Mouse (Mus musculus): ENCODE measurements at regions not wholly inside any gene's neighbourhood (a gene's known extent, or its start where the extent isn't known, plus 50 kb on each side); places are given as distances from the start of the nearest gene placed in this dataset.
A peak's percentile ranks its signal among the peaks of the same experiment; 100 is the strongest.

DNA sequence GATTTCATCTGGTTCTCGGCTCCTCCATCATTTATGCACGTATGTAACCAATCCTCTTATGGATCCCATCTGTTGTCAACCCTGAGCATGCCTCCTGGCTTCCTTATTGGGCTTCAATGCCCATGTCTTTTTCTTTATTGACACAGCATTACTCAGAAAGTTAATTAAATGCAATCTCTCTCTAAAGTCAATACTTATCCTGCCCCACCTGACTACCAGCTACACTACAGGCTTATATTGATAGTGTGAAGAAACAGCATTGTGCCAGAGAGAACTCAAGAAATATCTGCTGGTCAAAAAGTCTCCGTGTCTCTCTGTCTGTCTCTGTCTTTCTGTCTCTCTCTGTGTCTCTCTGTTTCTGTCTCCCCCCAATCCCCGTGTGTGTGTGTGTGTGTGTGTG is 194.7 kb upstream of the Rfx3 start:
- no peak for DNase-seq (ENCODE audit: low spot score in 2 of 2)

DNA sequence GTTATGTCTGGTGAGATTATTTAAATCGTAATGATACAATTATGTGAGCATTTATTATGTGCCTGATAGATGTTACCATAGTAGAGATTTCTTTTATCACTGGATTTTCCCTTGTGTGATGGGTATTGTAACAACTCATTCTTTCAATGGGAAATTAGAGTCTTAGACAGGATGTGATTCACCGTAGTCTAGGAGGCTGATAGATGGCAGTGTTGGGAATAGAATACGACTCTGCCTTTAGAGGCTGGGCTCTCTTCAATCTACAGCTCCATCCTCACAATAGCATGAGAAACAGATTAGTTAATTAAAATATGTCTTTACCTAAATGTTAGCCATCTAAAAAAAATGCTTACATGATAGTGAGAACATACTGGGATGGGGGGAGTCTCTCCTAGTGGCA is 192.8 kb upstream of the Rfx3 start:
- peak in 1 of 2 experiments; percentile 9 for DNase-seq (ENCODE audit: low spot score in 2 of 2)

DNA sequence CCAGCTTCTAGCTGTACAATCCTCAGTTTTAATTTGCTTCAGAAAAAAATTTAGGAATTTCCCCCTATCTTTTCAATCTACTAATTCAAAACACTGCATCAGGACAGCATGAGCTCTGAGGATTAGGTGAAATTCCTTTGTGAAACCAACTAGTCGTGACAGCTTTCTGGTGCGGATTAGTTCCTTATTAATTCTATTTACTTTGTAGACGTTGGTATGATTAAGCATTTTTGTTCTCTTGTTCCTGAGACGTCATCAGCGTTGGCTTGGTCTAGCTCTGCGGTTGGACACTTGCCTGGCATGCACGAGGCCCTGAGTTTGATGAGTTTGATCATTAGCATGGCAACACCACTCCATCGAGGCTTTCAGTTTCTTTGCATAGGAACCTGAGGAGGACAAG is 188.4 kb upstream of the Rfx3 start:
- peak in 1 of 2 experiments; percentile 22 for DNase-seq (ENCODE audit: low spot score in 2 of 2)

DNA sequence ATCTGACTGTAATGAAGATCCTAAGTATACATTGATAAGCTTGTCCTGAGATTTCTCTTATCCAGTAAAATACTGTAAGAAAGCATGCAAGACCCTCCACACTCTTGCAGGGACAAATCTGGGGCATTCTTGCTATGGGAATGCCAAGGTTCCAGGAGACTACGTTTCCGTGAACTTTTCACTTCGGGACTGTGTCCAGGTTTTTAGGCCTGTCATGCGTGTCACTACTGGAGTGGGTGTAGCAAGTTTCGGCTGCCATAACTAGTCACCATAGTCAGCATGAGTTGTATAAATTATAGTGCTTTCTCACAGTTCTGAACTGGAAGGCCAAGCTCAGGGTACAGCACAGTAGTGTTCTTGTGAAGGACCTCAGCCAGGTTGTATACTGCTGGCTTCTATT is 185.9 kb upstream of the Rfx3 start:
- no peak for DNase-seq (ENCODE audit: low spot score in 2 of 2)

DNA sequence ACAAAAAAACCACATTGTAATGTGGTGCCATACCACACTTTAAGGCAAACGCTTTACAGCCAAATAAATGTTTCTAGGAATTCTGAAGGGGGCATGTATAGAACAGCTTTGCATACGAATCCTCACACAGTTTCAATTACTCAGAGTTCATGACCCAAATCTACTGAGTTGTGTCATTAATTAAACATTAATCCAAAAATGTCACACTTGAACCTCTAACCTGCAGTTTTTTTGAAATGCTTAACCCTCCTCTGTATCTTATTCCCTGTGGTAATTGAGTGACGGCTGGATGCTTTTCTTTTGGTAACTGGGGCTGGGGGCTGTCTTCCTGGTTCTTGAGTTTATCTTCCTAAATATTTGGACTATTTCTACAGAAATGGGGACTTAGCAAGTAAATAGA is 181.3 kb upstream of the Rfx3 start:
- no peak for DNase-seq (ENCODE audit: low spot score in 2 of 2)

DNA sequence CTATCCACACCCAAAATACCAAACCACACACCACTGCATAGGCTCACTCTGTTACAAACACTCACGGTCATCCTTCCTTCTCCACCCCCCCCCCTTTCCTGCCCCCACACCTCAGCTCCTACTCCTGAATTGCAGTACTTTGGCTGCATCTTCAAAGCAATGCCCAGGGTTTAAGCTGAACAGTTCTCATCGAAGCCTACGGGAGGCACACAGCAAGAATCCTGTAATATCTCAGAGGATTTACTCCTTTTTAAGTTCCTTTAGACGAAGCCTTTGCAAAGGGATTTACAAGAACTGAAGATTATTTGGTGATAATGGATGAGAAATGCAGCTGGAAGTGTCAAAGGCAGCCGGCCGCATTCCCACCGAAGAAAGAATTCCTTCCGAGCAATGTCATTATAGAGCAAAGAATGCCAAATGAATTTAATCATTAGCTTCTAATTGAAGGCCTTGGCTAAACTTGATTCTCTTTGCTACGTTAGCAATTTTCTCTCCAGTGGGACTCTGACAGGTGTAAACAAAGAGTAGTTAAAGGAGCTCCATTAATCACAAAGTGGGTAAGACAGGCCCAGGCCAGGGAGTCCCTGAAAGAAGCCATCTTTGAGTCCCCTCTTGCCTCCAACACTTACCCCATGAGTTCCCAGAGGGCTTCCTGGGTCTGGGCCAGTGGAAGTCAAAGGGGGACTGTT is 180.6 kb upstream of the Rfx3 start:
- DNase-seq (ENCODE audit: low spot score in 2 of 2): no peak

DNA sequence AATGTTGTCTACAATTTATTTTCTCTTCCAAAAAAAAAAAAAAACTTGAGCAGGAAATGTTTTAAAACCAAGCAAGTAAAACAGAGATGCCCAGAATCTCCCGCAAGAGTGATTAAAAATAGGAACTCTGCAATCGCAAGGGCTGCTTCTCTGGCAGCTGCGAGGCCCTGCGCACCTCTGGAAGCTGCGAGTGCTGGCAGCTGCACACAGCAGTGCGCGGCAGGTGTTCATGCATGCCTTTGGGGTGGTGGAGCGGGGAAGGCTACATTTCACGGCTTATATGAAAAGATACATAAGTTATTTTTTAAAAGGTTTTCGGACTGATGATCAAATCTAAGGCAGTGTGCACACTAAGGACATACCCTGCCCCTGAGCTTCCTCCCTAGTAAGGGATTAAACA is 179.3 kb upstream of the Rfx3 start:
- no peak for DNase-seq (ENCODE audit: low spot score in 2 of 2)

DNA sequence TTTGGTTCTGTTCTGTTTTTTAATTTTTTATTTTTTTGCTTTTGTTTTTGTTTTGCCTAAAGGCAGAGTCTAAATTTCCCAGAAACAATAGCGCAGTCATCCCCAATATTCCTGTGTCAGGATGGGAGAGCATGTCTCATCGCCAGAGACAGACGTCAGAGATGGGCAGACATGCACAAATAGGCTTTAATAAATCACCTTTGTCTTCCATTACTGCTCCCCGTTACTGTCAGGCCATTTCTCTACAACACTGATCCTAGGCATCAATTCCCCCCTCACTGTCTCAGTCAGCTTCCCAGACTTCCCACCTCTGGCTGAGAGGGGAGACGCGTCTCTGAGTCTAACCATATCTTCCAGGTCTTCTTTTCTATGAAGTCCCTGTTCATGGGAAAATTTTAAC is 177.4 kb upstream of the Rfx3 start:
- DNase-seq (ENCODE audit: low spot score in 2 of 2): no peak

DNA sequence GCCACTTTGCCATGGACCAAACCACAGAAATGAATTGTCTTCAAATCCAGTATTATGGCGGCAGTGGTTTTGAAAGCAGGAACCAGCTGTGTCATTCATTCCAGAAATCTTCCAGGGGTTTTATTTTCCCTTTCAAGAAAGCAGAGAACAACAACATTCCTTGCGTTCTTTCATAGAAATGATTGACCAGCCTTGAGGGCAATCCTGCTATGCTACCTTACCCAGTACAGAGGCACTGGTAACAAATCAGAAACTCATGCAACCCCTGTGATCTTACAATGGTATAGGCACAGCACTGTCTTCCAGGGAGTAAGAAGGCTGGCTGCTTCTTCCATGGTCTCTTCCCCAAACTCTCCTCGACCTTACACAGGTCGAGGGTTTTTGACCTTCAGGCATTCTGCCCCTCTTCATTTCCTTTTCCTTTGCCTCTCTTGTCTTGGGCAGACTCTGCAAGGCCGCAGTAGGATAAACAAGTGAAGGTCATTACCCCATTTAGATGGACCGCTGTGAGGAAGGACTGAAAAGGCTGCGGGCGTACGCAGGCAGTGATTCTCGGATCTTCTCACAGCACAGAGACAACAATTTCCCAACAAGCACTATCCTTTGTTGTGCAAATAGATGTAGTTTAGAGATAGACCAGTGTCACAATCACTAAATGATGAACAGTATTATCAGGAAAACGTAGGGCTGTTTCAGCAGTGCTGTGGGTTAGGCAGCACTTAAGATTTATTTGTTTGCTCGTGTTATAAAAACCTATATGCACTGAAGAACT is 171.6 kb upstream of the Rfx3 start:
- DNase-seq (ENCODE audit: low spot score in 2 of 2): no peak

DNA sequence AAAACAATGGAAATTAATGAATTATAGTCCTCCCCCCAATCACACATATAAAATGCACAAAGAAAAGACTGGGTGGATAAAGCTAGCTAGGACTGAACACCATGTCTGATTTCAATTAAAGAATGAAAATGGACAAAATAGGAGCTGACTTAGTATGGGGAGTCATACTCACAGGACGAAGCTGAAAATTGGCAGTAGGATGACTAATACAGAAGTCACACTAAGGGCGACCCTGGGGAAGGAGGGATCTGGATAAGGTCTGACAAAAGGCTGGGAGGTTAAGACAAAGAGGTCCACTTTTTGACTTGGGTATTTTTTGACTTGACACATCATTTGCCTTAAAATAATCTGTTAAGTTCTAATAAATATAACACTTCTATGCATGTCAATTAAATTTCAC is 170.2 kb upstream of the Rfx3 start:
- DNase-seq (ENCODE audit: low spot score in 2 of 2): no peak

DNA sequence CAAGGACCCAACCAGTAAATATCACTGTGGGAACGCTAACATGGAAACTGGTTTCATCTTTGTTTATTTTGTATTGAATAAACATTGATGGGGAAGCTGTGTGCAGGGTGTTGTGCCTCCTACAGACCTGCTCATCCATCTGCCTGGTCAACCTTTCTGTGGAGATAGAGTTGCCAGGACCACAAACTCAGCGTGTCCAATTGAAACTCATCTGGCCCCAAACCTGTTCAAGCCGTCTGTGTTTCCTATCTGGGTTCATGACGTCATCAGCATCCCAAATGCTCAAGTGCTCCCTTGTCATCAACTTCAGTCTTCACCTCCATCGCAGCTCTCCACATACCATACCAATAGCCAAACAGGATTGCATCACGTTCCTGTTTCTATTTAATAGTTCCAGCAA is 167.1 kb upstream of the Rfx3 start:
- DNase-seq (ENCODE audit: low spot score in 2 of 2): peak; percentile 55 to 80

DNA sequence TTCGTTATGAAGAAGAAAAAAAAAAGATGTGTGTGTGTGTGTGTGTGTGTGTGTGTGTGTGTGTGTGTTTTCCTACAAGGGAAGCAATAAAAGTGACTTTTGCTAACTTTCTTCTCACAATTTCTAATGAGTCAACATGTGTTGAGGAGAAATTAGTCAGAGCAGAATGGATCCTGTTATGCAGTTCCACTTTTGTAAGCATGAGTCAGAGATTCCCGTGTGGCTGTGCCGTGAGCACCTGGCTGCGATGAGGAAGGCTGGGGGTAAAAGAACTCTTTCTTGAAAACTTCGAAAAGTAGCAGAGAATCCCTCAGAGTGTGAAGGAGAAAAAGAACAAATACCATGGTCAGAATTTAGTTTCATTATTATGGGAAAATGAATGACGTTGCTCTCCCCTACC is 165.9 kb upstream of the Rfx3 start:
- no peak for DNase-seq (ENCODE audit: low spot score in 2 of 2)

DNA sequence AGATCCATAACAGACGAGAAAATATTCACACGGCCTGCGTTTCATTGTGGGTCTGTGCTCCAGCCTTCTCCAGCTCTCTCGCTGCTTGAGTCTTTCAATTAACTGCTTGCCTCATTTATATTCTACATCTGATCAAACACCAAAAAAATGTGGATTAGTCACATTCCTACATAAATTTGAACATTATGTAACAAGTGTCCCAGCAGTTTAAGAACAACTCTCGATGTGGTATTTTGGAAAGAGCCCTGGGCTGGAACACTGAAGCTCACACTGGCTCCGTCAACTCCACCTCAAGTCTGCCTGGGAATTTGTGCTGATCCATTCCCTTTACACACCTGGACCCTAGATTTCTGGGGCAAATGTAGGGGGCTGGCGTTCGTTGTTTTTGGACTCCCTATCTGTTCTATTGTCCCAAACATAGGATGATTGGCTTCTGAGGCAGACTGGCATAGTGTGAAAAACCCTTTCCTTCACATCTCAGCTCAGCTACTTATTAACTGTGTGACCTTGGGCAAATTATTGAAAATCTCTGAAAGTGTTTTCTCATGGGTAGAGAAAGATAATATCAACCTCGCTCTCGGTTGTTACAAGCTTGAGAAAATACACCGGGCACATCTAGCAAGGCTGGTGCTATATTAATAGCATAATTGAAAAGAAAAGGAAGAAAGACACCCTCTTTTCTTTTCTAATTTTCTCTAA is 161.0 kb upstream of the Rfx3 start:
- DNase-seq (ENCODE audit: low spot score in 2 of 2): peak in 1 of 2 experiments; percentile 32

DNA sequence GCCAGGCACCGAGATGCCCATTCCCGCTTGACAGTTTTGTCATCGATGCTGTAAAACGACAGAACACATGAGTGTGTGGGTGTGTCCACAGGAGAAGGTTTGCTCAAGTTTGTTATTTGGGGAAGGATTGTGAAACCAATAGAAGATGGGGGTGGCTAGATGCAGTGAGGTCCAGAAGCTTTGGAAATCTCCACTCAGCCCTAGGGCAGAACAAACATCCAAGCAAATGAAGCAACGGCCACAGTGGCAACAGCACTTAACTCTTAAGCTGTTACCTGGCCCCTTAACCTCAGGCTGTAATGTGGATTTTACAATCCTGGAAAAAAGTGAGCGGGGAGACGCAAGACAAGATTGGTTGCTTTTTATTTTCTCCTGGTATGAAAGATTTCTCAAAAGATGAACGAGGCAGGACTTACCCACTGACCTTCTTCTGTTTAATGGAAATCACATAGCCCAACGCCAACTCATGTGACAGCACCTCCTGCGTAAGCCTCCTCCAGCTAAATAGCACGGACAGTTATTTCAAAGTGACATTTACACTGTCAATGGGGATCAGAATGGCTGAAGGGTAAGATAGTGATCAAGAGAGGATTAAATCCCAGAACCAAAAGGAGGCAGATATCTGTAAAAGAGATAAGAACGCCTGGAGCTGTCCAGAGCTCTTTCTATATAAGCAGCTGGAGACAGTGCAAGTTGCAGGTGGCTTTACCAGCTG is 156.6 kb upstream of the Rfx3 start:
- no peak for DNase-seq (ENCODE audit: low spot score in 2 of 2)

DNA sequence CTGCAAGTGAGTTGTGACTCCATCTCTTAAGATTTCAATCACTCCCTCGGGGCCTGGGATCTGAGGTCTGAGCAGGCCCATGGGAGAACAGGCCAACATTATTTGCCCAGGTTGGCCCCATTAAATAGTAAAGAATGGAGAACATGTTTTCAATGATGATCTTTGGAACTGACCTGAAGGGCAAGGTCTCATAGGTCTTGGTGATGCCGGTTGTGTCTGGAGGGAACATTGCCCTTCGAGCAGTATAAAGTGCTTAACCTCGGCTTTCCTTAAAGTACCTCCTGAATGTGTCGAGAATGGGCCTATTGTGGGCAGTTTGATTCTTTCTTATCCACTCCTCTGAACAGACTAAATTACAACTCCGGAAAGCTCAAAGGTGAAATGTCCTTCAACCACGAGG is 155.7 kb upstream of the Rfx3 start:
- DNase-seq (ENCODE audit: low spot score in 2 of 2): no peak

DNA sequence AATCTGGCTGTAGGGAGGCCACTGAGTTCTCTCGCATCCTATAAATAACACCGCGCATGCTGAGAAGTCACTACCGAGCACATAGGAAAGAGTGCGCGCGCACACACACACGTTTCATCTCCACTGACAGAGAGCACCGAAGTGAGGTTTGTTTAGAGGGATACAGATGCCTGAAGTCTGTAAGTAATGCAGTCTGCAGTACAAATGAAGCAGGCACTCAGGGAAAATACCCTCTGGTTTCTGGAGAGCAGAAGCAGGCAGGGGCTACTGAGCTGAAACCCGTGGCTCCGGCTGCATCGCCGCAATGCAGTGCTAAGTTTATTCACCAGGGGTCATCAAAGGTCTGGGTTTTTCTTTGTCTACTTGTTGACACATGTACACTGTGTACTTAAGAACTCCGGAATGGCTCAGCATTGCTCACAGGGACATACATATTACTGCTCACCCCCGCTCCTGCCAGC is 155.0 kb upstream of the Rfx3 start:
- peak; percentile 70 to 81 for DNase-seq (ENCODE audit: low spot score in 2 of 2)

DNA sequence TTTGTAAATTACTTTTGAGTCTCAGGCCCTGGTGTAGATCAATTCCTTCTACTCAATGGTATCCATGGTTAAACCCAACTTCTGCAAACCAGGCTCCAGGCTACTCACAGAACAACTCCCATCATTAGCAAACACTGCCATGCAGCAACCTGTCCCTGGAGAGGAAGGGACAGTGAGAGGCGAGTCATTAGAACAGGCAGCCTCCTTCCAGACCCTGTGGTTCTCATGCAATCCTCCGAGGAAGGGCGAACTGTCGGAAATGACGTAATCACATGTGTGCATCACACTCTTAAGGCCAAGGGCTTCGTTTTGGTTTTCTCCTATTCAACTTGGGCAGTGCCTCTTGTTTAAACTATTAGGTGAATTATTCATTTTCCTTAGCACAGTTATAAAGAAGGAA is 152.2 kb upstream of the Rfx3 start:
- DNase-seq (ENCODE audit: low spot score in 2 of 2): no peak

DNA sequence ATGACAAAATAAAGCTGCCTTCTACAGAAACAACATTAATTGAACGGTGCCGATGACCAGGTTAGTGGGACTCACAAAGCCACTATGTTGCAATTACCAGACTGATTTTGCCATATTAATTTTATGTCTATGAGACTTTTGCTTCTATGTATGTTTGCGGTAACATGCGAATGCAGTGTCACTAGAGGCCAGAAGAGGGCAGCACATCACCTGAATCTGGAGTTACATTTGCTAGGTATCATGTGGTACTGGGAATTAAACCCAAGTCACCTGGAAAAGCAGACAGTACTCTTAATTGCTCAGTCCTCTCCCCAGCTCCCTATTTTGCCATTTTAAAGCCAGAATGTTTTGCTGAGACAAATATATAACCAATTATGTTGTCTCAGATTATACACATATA is 149.6 kb upstream of the Rfx3 start:
- DNase-seq (ENCODE audit: low spot score in 2 of 2): no peak

DNA sequence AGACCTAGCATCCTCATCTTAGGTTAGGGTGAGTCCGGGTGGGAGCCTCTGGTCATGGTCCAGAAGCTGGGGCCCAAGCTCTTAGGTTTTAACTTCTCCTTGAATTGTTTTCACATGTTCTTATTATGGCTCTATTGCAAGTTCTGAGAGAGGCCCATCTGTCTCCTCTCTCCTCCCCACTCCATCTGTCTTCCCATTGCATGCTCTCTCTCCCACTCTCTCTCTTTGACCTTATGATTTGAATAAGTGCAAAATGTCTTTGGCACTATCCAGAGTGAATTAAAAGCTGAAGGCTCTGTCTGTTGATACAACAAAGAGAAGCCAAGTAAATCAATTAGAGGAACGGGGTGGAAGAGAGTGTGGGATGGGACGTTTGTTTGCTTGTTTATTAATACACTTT is 146.2 kb upstream of the Rfx3 start:
- DNase-seq (ENCODE audit: low spot score in 2 of 2): peak in 1 of 2 experiments; percentile 74

DNA sequence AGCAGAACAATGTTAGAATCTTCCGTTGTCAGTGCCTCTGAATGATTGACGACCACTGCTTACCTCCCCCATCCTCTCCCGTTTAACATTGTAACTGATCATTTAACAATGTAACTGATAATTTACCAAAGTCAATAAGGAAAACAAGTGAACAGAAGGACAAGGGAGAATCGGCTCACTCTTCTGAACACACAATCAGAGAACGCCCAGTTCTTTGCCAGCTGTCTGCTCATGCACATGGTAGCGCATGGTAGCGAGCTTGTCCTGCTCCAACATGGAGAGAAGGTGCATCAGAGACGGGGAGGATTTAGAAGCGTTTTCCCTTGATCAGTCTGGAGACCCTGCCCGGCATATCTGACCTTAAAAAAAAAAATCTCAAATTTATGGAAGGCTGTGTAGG is 126.6 kb upstream of the Rfx3 start:
- peak; percentile 29 to 81 for DNase-seq (ENCODE audit: low spot score in 2 of 2)

DNA sequence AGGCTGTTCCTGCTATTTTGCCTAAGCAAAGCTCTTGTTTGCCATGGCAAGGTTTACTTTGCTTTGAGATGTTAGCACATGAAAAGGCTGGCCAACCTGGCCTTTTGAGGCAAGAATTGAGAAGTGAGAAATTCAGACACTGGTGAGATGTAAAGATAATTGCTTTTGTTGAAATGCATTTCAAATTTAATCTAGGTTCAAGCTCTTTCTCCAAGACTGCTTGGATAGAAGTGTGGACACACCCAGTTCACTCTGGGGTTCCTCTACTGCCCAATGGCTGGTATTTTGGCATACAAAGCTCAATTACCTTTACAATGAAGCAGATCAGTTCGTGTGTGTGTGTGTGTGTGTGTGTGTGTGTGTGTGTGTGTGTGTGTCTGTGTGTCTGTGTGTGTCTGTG is 123.8 kb upstream of the Rfx3 start:
- no peak for DNase-seq (ENCODE audit: low spot score in 2 of 2)
